Mouse (Mus musculus): Measurements from ENCODE around the gene Pml. TPM values are rescaled to one million over a fixed set of nuclear protein-coding genes. Genes with fewer than 3 reads are reported as not detected.
A peak's percentile ranks its signal among the peaks of the same experiment; 100 is the strongest.

Gene Pml
- polyA plus RNA-seq, 1 experiment: 10.4 TPM

- H3K27ac ChIP-seq (ENCODE audit: insufficient read depth, low read length): no peak overlapping the region
- peaks cover 11% of the 10 kb centered on the region for H3K4me1 ChIP-seq (ENCODE audit: control insufficient read depth, insufficient read depth, low read length)
- H3K4me3 ChIP-seq (ENCODE audit: insufficient read depth, low read length): no peak overlapping the region
- no peak for TF ChIP-seq CTCF (IDR thresholded peaks at IDR 0.05; ENCODE audit: extremely low read depth, insufficient read depth, low read length)
- TF ChIP-seq POLR2A (IDR thresholded peaks at IDR 0.05; ENCODE audit: extremely low read depth, insufficient read depth, low read length): no peak
Measured at GRCm38 (mm10) chr9:58243696-58244095, 5.9 kb downstream of the Pml start.

GRCm38 (mm10) chr9:58242696-58243095 lies 6.9 kb downstream of the Pml start:
- TF ChIP-seq POLR2A (IDR thresholded peaks at IDR 0.05; ENCODE audit: extremely low read depth, insufficient read depth, low read length): no peak
- H3K4me3 ChIP-seq (ENCODE audit: insufficient read depth, low read length): no peak overlapping the region
- H3K4me1 ChIP-seq (ENCODE audit: control insufficient read depth, insufficient read depth, low read length): peaks cover 11% of the 10 kb centered on the region
- 0 out of 2 replicates have a peak overlapping the region, but pooled peaks have one; percentile 73 for H3K27ac ChIP-seq (ENCODE audit: insufficient read depth, low read length)

GRCm38 (mm10) chr9:58241780-58242485 lies 7.7 kb downstream of the Pml start:
- TF ChIP-seq CTCF (IDR thresholded peaks at IDR 0.05; ENCODE audit: extremely low read depth, insufficient read depth, low read length): no peak
- no peak for TF ChIP-seq POLR2A (IDR thresholded peaks at IDR 0.05; ENCODE audit: extremely low read depth, insufficient read depth, low read length)
- Histone ChIP-seq H3K4me3 (ENCODE audit: insufficient read depth, low read length) (no peak overlapping the region), H3K4me1 (ENCODE audit: control insufficient read depth, insufficient read depth, low read length) (peaks cover 11% of the 10 kb centered on the region), H3K27ac (ENCODE audit: insufficient read depth, low read length) (0 out of 2 replicates have a peak overlapping the region, but pooled peaks have one; percentile 73)

GRCm38 (mm10) chr9:58234502-58235015 lies 15.0 kb downstream of the Pml start:
- TF ChIP-seq CTCF (IDR thresholded peaks at IDR 0.05; ENCODE audit: extremely low read depth, insufficient read depth, low read length) (no peak), POLR2A (IDR thresholded peaks at IDR 0.05; ENCODE audit: extremely low read depth, insufficient read depth, low read length) (no peak)
- no peak overlapping the region for H3K4me3 ChIP-seq (ENCODE audit: insufficient read depth, low read length)
- no peak overlapping the region for H3K27ac ChIP-seq (ENCODE audit: insufficient read depth, low read length)
- H3K4me1 ChIP-seq (ENCODE audit: control insufficient read depth, insufficient read depth, low read length): no peaks in the 10 kb centered on the region

GRCm38 (mm10) chr9:58232374-58232773 lies 17.2 kb downstream of the Pml start:
- TF ChIP-seq POLR2A (IDR thresholded peaks at IDR 0.05; ENCODE audit: extremely low read depth, insufficient read depth, low read length): no peak
- TF ChIP-seq CTCF (IDR thresholded peaks at IDR 0.05; ENCODE audit: extremely low read depth, insufficient read depth, low read length): no peak

GRCm38 (mm10) chr9:58231746-58232145 lies 17.8 kb downstream of the Pml start:
- Histone ChIP-seq H3K27ac (ENCODE audit: insufficient read depth, low read length) (no peak overlapping the region), H3K4me3 (ENCODE audit: insufficient read depth, low read length) (no peak overlapping the region), H3K4me1 (ENCODE audit: control insufficient read depth, insufficient read depth, low read length) (no peaks in the 10 kb centered on the region)
- TF ChIP-seq CTCF (IDR thresholded peaks at IDR 0.05; ENCODE audit: extremely low read depth, insufficient read depth, low read length) (no peak), POLR2A (IDR thresholded peaks at IDR 0.05; ENCODE audit: extremely low read depth, insufficient read depth, low read length) (no peak)

More at GRCm38 (mm10) chr9:58232374-58232773, 17.2 kb downstream of the Pml start:
- Histone ChIP-seq H3K27ac (ENCODE audit: insufficient read depth, low read length) (no peak overlapping the region), H3K4me3 (ENCODE audit: insufficient read depth, low read length) (no peak overlapping the region), H3K4me1 (ENCODE audit: control insufficient read depth, insufficient read depth, low read length) (no peaks in the 10 kb centered on the region)

- TF ChIP-seq POLR2A (IDR thresholded peaks at IDR 0.05; ENCODE audit: extremely low read depth, insufficient read depth, low read length): no peak
- no peak for TF ChIP-seq CTCF (IDR thresholded peaks at IDR 0.05; ENCODE audit: extremely low read depth, insufficient read depth, low read length)
- Histone ChIP-seq H3K4me3 (ENCODE audit: insufficient read depth, low read length) (no peak overlapping the region), H3K4me1 (ENCODE audit: control insufficient read depth, insufficient read depth, low read length) (no peaks in the 10 kb centered on the region)
Measured at GRCm38 (mm10) chr9:58228777-58229466, 20.7 kb downstream of the Pml start.

GRCm38 (mm10) chr9:58225915-58226913 lies 23.4 kb downstream of the Pml start:
- no peak overlapping the region for H3K4me3 ChIP-seq (ENCODE audit: insufficient read depth, low read length)
- TF ChIP-seq CTCF (IDR thresholded peaks at IDR 0.05; ENCODE audit: extremely low read depth, insufficient read depth, low read length) (peak; percentile 68), POLR2A (IDR thresholded peaks at IDR 0.05; ENCODE audit: extremely low read depth, insufficient read depth, low read length) (no peak)
- no peaks in the 10 kb centered on the region for H3K4me1 ChIP-seq (ENCODE audit: control insufficient read depth, insufficient read depth, low read length)
- no peak overlapping the region for H3K27ac ChIP-seq (ENCODE audit: insufficient read depth, low read length)

More at GRCm38 (mm10) chr9:58228777-58229466, 20.7 kb downstream of the Pml start:
- no peak overlapping the region for H3K27ac ChIP-seq (ENCODE audit: insufficient read depth, low read length)

- no peaks in the 10 kb centered on the region for H3K4me1 ChIP-seq (ENCODE audit: control insufficient read depth, insufficient read depth, low read length)
- no peak overlapping the region for H3K4me3 ChIP-seq (ENCODE audit: insufficient read depth, low read length)
- H3K27ac ChIP-seq (ENCODE audit: insufficient read depth, low read length): no peak overlapping the region
- TF ChIP-seq POLR2A (IDR thresholded peaks at IDR 0.05; ENCODE audit: extremely low read depth, insufficient read depth, low read length): no peak
- no peak for TF ChIP-seq CTCF (IDR thresholded peaks at IDR 0.05; ENCODE audit: extremely low read depth, insufficient read depth, low read length)
Measured at GRCm38 (mm10) chr9:58224356-58224755, 25.2 kb downstream of the Pml start.
